Mouse (Mus musculus): ENCODE measurements around the gene Btbd3.

DNA sequence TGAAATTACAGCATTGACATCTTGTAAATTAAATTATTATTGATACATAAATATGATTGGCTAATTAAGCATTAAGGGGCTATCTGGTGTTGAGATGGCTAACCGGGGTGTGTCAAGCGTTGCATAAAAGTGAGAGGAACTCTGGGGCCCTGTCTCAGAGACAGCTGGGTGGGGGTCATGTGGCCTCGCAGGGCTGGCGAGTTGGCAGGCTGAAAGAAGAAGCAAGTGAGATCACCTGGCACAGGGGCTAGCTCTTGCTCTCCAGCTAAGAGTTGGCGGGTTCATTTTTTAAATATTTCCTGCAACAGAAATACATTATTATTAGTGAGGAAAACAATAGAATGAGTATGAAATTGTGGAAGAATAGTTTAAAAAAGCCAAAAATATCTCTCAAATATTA lies 118.2 kb downstream of the Btbd3 start:
- TF ChIP-seq CTCF (IDR thresholded peaks at IDR 0.05; ENCODE audit: low read depth) (no peak), EP300 (IDR thresholded peaks at IDR 0.05; ENCODE audit: low read depth) (no peak)

Data from liver, postnatal 0 days (tissue).